Mouse (Mus musculus) C2C12 (cell line): ENCODE data around the gene Tnfrsf22. TPM values are rescaled to one million over a fixed set of nuclear protein-coding genes. Genes with fewer than 3 reads are reported as not detected.
A peak's percentile ranks its signal among the peaks of the same experiment; 100 is the strongest.

Source experiments
- H3K27me3 ChIP-seq: one replicate; pipeline ENCODE4 v1.6.1; 2011; ENCODE audit not compliant: control insufficient read depth, insufficient read depth, insufficient read length
- H3K36me3 ChIP-seq: one replicate; pipeline ENCODE4 v1.6.1; 2011; ENCODE audit not compliant: control insufficient read depth, insufficient read depth
- H3K4me3 ChIP-seq: one replicate; pipeline ENCODE4 v1.5.1; 2011; ENCODE audit warnings: mild to moderate bottlenecking, control low read depth; ENCODE audit not compliant: poor library complexity, insufficient read depth, severe bottlenecking
- H3K79me2 ChIP-seq: one replicate; pipeline ENCODE4 v1.6.1; 2011; ENCODE audit not compliant: control insufficient read depth, insufficient read depth
- H3K79me3 ChIP-seq: one replicate; pipeline ENCODE4 v1.6.1; 2011; ENCODE audit warnings: low read depth, control low read depth
- H3ac ChIP-seq: one replicate; pipeline ENCODE3; 2011; ENCODE audit warnings: low read depth; ENCODE audit not compliant: control insufficient read depth, insufficient read length
- CEBPB ChIP-seq: IDR thresholded peaks from one replicate; pipeline ENCODE4 v1.6.1; 2011; ENCODE audit warnings: low read depth, mild to moderate bottlenecking, control low read depth, moderate library complexity
- CTCF ChIP-seq: IDR thresholded peaks from one replicate; pipeline ENCODE4 v1.5.1; 2011; ENCODE audit not compliant: control insufficient read depth, insufficient read depth, insufficient read length
- FOSL1 ChIP-seq: IDR thresholded peaks from one replicate; pipeline ENCODE4 v1.8.0; 2011; ENCODE audit warnings: mild to moderate bottlenecking, low read length; ENCODE audit not compliant: poor library complexity, insufficient read depth, severe bottlenecking
- MAX ChIP-seq: IDR thresholded peaks from one replicate; pipeline ENCODE4 v1.6.1; 2011; ENCODE audit warnings: mild to moderate bottlenecking, control low read depth
- MYOD1 ChIP-seq: IDR thresholded peaks from one replicate; pipeline ENCODE4 v1.6.1; 2011; ENCODE audit warnings: low read depth; ENCODE audit not compliant: control insufficient read depth, insufficient read length
- MYOG ChIP-seq: IDR thresholded peaks from one replicate; pipeline ENCODE4 v1.6.1; 2011; ENCODE audit not compliant: control insufficient read depth, insufficient read length; ENCODE audit errors: extremely low read depth
- USF1 ChIP-seq: IDR thresholded peaks from one replicate; pipeline ENCODE4 v1.6.1; 2011; ENCODE audit warnings: low read depth, mild to moderate bottlenecking, control low read depth, moderate library complexity
- long read RNA-seq, 2 experiments: library from polyadenylated mRNA; unstranded; transcript quantifications; one replicate each; pipeline ENCODE4 v2.0.0; 2019 to 2020
- polyA plus RNA-seq: library from polyadenylated mRNA; unstranded; fragments of >200 nt; fragmentation: generic; extraction: Trizol; gene quantifications from one replicate; pipeline ENCODE4 v1.2.1, GENCODE M21; 2012; ENCODE audit warnings: missing spikeins

The Tnfrsf22 gene
- polyA plus RNA-seq = 12.2 TPM
- long read RNA-seq, experiment 1, partial matches to known transcripts = 0 of 3 reads
- long read RNA-seq, experiment 1, other reads (novel, unspliced or antisense) = 0 of 3 reads
- long read RNA-seq, experiment 2, full-length matches to known transcripts = 6 of 6 reads
- long read RNA-seq, experiment 2, partial matches to known transcripts = 0 of 6 reads
- long read RNA-seq, experiment 2, other reads (novel, unspliced or antisense) = 0 of 6 reads

DNA sequence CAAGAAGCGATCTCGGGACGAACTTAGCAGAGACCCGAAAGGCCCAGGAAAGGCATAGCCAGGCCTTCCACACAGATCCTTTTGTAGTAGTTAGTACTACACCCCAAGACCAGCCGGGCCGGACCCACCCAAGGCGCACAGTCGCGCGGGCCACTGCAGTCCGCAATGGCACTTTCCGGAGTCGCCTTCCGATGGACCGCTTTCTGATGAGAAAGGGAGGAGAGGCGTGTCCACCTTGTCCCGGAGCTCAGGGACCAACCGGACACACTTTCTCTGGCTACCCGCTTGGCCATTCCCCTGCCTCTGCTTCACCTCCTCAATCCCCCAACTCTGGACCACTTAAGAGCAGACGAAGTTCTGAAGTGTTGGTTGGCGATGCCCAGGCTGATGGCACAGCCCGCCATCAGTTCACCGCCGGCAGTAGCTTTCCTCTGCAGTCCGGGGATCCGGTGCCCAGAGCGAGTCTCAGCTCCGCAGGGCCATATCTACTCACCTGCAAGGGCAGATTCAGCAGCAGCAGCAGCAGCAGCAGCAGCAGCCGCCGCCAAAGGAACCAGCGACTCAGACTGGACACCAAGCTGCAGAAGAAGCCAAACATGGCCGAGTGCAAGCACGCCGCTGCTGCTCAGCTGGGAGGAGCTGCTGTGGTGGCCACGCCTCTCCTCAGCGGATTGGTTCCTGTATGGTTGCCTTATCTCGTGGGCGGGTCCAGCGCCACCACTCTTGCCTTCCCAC, at the start of gene Tnfrsf22:
TSS of gene Tnfrsf22 (minus strand) at position 628 of the 735 bp plus-strand sequence.
- Histone ChIP-seq H3K4me3 (peak within 1 kb of the TSS; percentile 53), H3K79me2 (no peaks in the 10 kb centered on the region), H3K79me3 (peaks cover 3% of the 10 kb centered on the region), H3K36me3 (no peaks in the 10 kb centered on the region), H3K27me3 (no peaks in the 10 kb centered on the region), H3ac (peak within 1 kb of the TSS; percentile 49)
- no peak for TF ChIP-seq CTCF
- no peak for TF ChIP-seq MAX
- no peak for TF ChIP-seq CEBPB
- TF ChIP-seq MYOG = no peak
- TF ChIP-seq FOSL1 = no peak
- TF ChIP-seq MYOD1 = no peak
- TF ChIP-seq USF1 = no peak

DNA sequence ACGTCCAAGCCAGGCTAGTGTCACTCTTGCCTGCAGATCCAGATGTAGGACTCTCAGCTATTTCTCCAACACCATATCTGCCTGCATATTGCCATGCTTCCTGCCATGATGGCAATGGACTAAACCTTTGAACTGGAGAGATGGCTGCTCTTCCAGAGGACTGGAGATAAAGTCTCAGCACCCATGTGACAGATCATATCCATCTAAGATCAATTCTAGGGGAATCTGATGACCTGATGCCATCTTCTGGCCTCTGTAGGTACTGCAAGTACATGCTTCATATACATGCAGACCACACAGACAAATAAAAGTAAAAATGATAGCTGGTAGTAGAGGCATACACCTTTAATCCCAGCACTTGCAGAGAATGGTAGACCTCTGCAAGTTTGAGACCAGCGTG, 46.7 kb upstream of the Tnfrsf22 start:
- Histone ChIP-seq H3K79me2 (no peaks in the 10 kb centered on the region), H3ac (no peak overlapping the region), H3K4me3 (no peak overlapping the region), H3K27me3 (no peaks in the 10 kb centered on the region), H3K36me3 (peaks cover 45% of the 10 kb centered on the region), H3K79me3 (no peaks in the 10 kb centered on the region)
- TF ChIP-seq MAX = no peak

GRCm38 (mm10) chr7:143694550-143694949, 45.1 kb upstream of the Tnfrsf22 start:
- peaks cover 45% of the 10 kb centered on the region for H3K36me3 ChIP-seq
- TF ChIP-seq MYOD1 = no peak
- no peak for TF ChIP-seq CTCF
- TF ChIP-seq FOSL1 = no peak
- no peak for TF ChIP-seq MYOG
- no peak for TF ChIP-seq MAX
- TF ChIP-seq CEBPB = no peak
- TF ChIP-seq USF1 = no peak

GRCm38 (mm10) chr7:143692746-143693510, 43.5 kb upstream of the Tnfrsf22 start:
- no peak for TF ChIP-seq MYOG
- TF ChIP-seq USF1 = no peak
- no peak for TF ChIP-seq CTCF
- TF ChIP-seq MAX = no peak
- TF ChIP-seq CEBPB = no peak
- no peak for TF ChIP-seq MYOD1
- TF ChIP-seq FOSL1 = no peak
- Histone ChIP-seq H3K27me3 (no peaks in the 10 kb centered on the region), H3K79me3 (no peaks in the 10 kb centered on the region), H3ac (no peak overlapping the region), H3K79me2 (no peaks in the 10 kb centered on the region), H3K36me3 (peaks cover 51% of the 10 kb centered on the region), H3K4me3 (no peak overlapping the region)

More at GRCm38 (mm10) chr7:143694550-143694949, 45.1 kb upstream of the Tnfrsf22 start:
- Histone ChIP-seq H3ac (no peak overlapping the region), H3K4me3 (no peak overlapping the region), H3K79me3 (no peaks in the 10 kb centered on the region), H3K79me2 (no peaks in the 10 kb centered on the region), H3K27me3 (no peaks in the 10 kb centered on the region)

GRCm38 (mm10) chr7:143691909-143692308, 42.4 kb upstream of the Tnfrsf22 start:
- Histone ChIP-seq H3K27me3 (no peaks in the 10 kb centered on the region), H3K79me3 (no peaks in the 10 kb centered on the region), H3K79me2 (no peaks in the 10 kb centered on the region), H3K36me3 (peaks cover 51% of the 10 kb centered on the region), H3K4me3 (no peak overlapping the region), H3ac (no peak overlapping the region)
- no peak for TF ChIP-seq MYOG
- TF ChIP-seq USF1 = no peak
- no peak for TF ChIP-seq MYOD1
- TF ChIP-seq CEBPB = no peak
- no peak for TF ChIP-seq FOSL1
- TF ChIP-seq MAX = no peak
- TF ChIP-seq CTCF = no peak

DNA sequence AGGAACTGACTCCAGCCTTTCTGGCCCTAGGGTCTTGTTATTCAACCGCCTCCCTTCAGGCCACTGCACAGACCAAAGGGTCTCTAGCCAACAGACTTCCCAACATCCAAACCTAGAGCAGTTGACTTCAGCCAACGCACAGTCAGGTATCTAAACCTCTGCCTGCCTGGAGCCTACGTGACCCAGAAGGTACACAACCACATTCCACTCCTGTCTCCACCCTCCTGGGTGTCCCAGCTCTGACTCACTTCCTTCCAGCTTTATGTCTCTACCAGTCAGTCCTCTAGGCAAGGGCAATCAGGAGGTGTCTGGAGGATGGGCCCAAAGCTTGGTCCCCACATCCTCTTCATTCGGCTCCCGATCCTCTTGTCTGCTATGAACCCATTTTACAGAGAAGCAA, 41.7 kb upstream of the Tnfrsf22 start:
- H3K4me3 ChIP-seq = no peak overlapping the region
- no peaks in the 10 kb centered on the region for H3K27me3 ChIP-seq
- H3ac ChIP-seq = no peak overlapping the region
- TF ChIP-seq CEBPB (no peak), MYOD1 (no peak), MAX (no peak), CTCF (no peak), USF1 (no peak), MYOG (no peak), FOSL1 (no peak)
- H3K79me3 ChIP-seq = no peaks in the 10 kb centered on the region
- H3K79me2 ChIP-seq = no peaks in the 10 kb centered on the region
- H3K36me3 ChIP-seq = peaks cover 51% of the 10 kb centered on the region
